Mouse (Mus musculus): ENCODE data around the gene Col5a3. TPM values are rescaled to one million over a fixed set of nuclear protein-coding genes. Genes with fewer than 3 reads are reported as not detected.

Col5a3 gene
- total and polyA plus RNA-seq, 2 experiments from 2014 or later, result 0.40 to 3.7 TPM

DNA sequence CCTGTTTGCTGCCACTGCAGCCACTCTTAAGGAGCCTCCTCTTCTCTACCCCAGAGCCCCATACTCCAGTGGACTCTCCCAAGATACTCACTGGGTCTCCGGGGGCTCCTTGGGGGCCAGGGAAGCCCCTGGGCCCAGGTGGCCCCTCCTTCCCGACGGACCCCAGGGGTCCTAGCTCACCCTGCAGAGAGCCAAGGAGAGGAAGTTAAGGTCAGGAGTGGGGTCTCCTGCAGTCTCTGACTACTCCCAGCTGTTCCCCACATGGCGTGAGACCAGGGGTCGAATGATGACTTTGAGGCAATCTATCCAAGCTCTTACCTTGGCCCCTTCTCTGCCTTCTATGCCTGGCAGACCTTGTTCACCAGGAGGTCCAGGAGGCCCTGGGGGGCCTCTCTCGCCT, 29.8 kb downstream of the Col5a3 start:
- ATAC-seq, result no peak
- Histone ChIP-seq H3K27ac (ENCODE audit: low read depth, low read length) (no peak overlapping the region), H3K4me1 (ENCODE audit: insufficient read depth) (no peaks in the 10 kb centered on the region), H3K9me3 (ENCODE audit: low read length) (peaks cover 7% of the 10 kb centered on the region; the same call in 1 of the 2 replicates), H3K4me3 (ENCODE audit: low read depth, low read length) (no peak overlapping the region), H3K4me2 (ENCODE audit: low read depth) (no peak overlapping the region), H3K36me3 (ENCODE audit: insufficient read depth) (no peaks in the 10 kb centered on the region), H3K9ac (no peak overlapping the region), H3K27me3 (ENCODE audit: insufficient read depth, low read length) (no peaks in the 10 kb centered on the region)
- WGBS, result 92% methylated on average over 6 of the region's 6 CpGs
- TF ChIP-seq CTCF (IDR thresholded peaks at IDR 0.05; ENCODE audit: low read depth), result no peak
- no peak for DNase-seq

DNA sequence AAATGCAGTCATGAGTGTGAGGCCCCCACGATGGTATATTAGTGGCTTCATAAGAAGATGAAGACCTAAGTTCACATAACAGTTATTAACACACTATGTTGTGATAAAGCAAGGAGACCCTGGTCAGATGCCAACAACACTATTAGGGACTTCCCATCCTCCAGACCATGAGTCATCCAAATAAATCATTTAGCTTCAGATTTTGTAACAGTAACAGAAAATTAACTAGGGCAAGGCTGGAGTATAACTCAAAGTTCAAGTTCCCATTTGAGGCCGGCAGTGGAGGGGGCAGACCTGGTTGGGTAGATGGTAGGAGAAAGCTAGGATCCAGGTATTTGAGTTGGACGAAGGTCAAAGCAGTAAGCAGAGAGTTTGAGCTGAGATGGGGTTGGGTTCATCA, 33.6 kb downstream of the Col5a3 start:
- WGBS, result 89% methylated on average over 3 of the region's 3 CpGs
- H3K36me3 ChIP-seq (ENCODE audit: insufficient read depth), result no peaks in the 10 kb centered on the region
- no peak overlapping the region for H3K9ac ChIP-seq
- ATAC-seq, result no peak
- TF ChIP-seq CTCF (IDR thresholded peaks at IDR 0.05; ENCODE audit: low read depth), result no peak
- H3K4me3 ChIP-seq (ENCODE audit: low read depth, low read length), result no peak overlapping the region
- no peaks in the 10 kb centered on the region for H3K4me1 ChIP-seq (ENCODE audit: insufficient read depth)
- no peak for DNase-seq
- H3K27ac ChIP-seq (ENCODE audit: low read depth, low read length), result no peak overlapping the region
- H3K9me3 ChIP-seq (ENCODE audit: low read length), result peaks cover 7% of the 10 kb centered on the region; the same call in 1 of the 2 replicates
- no peak overlapping the region for H3K4me2 ChIP-seq (ENCODE audit: low read depth)
- H3K27me3 ChIP-seq (ENCODE audit: insufficient read depth, low read length), result no peaks in the 10 kb centered on the region

DNA sequence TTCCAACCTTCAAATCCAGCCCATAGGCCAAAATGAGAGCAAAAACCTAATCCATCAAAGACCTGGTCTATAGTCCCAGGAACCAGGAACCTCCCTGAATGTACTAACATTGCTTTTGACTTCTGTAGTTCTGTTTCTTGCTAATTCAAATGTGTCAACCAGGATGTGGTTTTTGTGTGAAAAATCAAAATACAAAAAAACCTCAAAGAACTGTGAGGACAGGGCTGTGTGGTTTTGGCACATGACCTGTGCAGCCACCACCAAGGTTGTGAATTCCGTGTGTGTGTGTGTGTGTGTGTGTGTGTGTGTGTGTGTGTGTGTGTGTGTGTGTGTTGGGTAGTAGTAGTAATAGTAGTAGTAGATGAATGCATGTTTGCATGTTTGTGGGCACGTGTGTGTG, 49.6 kb downstream of the Col5a3 start:
- no peaks in the 10 kb centered on the region for H3K27me3 ChIP-seq (ENCODE audit: insufficient read depth, low read length)
- H3K4me1 ChIP-seq (ENCODE audit: insufficient read depth), result peaks cover 4% of the 10 kb centered on the region; the same call in 1 of the 2 replicates
- 85% methylated on average over 2 of the region's 2 CpGs for WGBS
- H3K4me3 ChIP-seq (ENCODE audit: low read depth, low read length), result no peak overlapping the region
- no peak overlapping the region for H3K27ac ChIP-seq (ENCODE audit: low read depth, low read length)
- no peaks in the 10 kb centered on the region for H3K36me3 ChIP-seq (ENCODE audit: insufficient read depth)
- H3K4me2 ChIP-seq (ENCODE audit: low read depth), result no peak overlapping the region
- ATAC-seq (no peak), DNase-seq (no peak)
- no peak for TF ChIP-seq CTCF (IDR thresholded peaks at IDR 0.05; ENCODE audit: low read depth)
- no peak overlapping the region for H3K9ac ChIP-seq
- H3K9me3 ChIP-seq (ENCODE audit: low read length), result no peaks in the 10 kb centered on the region

DNA sequence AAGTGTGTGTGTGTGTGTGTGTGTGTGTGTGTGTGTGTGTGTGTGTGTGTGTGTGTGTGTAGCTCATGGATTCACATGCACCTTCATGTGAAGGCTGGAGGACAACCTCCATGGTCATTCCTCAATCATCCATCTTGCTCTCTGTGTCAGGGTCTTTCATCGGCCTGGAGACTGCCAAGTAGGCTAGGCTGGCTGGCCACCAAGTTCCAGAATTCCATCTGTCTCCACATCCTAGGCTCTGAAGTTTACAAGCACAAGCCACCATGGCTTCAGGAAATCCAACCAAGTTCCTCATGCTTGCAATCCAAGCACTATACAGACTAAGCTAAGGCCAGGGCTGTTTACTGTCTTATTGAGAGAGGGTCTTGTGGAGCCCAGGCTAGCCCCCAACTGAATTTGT, 51.8 kb downstream of the Col5a3 start:
- no peak overlapping the region for H3K27ac ChIP-seq (ENCODE audit: low read depth, low read length)
- H3K9me3 ChIP-seq (ENCODE audit: low read length), result no peaks in the 10 kb centered on the region
- TF ChIP-seq CTCF (IDR thresholded peaks at IDR 0.05; ENCODE audit: low read depth), result no peak
- H3K9ac ChIP-seq, result no peak overlapping the region
- H3K4me2 ChIP-seq (ENCODE audit: low read depth), result no peak overlapping the region
- no peak overlapping the region for H3K4me3 ChIP-seq (ENCODE audit: low read depth, low read length)
- no peak for ATAC-seq
- 60% methylated on average over 1 of the region's 1 CpGs for WGBS
- DNase-seq, result no peak
- no peaks in the 10 kb centered on the region for H3K36me3 ChIP-seq (ENCODE audit: insufficient read depth)
- H3K27me3 ChIP-seq (ENCODE audit: insufficient read depth, low read length), result no peaks in the 10 kb centered on the region
- H3K4me1 ChIP-seq (ENCODE audit: insufficient read depth), result peaks cover 4% of the 10 kb centered on the region; the same call in 1 of the 2 replicates

DNA sequence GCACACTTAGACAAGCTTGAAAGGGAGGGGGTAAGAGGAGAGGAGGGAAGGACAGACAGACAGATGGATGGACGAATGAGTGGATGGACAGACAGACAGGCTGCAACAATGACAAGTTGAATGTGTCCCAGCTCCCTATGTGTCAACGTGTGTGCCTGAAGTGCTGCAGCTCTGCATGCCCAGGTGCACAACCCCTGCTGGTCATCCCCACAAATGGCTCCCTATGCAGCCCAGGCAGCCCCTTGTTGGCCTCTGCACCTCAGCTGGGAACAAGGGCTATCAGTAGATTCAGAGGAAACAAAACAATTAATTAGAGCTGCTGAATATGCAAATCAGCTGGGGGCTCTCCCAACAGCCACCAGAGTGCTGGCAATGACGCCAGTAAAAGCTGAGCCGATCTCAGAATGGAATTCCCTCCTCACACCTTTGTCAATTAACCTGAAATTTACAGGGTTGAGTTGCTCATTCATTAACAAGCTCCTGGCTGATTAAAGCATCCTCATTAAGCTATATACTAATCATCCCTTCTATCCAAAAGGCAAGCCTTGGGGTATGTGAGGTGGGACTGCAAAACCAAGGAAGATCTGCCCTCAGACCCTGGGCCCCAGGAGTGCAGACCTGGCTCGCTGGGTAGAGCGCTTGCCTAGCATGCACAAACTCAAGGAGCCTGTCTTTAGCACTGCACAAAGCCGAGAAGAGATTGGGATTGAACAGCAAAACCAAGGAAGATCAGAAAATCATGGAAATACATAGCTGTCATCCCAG, 52.5 kb downstream of the Col5a3 start:
- Histone ChIP-seq H3K4me1 (ENCODE audit: insufficient read depth) (peaks cover 4% of the 10 kb centered on the region; the same call in 1 of the 2 replicates), H3K27me3 (ENCODE audit: insufficient read depth, low read length) (no peaks in the 10 kb centered on the region), H3K36me3 (ENCODE audit: insufficient read depth) (no peaks in the 10 kb centered on the region), H3K9ac (no peak overlapping the region), H3K4me3 (ENCODE audit: low read depth, low read length) (no peak overlapping the region), H3K27ac (ENCODE audit: low read depth, low read length) (no peak overlapping the region), H3K4me2 (ENCODE audit: low read depth) (no peak overlapping the region), H3K9me3 (ENCODE audit: low read length) (no peaks in the 10 kb centered on the region)
- no peak for TF ChIP-seq CTCF (IDR thresholded peaks at IDR 0.05; ENCODE audit: low read depth)
- no peak for DNase-seq
- WGBS, result 34% methylated on average over 7 of the region's 7 CpGs
- ATAC-seq, result peak; percentile 25; the same call in 1 of the 2 replicates

DNA sequence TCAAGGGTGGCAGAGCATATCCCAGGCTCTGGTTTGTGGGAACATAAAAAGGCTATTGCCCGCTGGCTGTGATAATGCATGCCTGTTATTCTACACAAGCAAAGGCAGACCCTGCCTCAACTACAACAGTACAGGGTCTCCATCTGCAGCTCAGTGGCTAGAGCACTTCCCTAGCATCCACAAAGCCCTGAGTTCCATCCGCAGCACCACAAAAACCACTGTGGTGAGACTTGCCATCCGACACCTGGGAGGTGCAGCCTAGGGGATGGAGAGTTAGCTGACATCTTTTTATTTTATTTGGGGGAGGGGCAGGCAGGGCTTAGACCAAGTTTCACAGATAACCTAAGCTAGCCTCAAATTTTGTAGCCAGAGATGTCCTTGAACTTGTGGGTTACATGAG, 53.5 kb downstream of the Col5a3 start:
- DNase-seq, result no peak

DNA sequence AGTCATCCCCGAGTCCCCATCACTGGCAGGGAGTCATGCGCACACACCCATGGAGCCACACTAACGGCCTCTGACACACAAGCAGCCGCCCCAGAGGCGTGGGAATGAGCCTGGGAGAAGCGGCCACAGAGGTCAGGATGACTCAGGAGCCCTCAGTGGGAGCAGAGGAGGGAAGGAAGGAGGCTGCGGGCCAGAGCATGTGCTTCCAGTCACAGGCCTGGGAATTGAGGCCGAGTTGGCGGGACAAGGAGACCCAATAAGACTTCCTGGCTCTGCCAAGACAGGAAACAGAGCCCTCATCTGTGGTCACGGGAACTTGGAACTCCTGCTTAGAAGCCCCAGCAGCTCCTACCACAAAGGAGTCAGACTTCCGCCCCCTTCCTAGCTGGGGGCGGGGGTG, 54.1 kb downstream of the Col5a3 start:
- Histone ChIP-seq H3K4me1 (ENCODE audit: insufficient read depth) (peaks cover 4% of the 10 kb centered on the region; the same call in 1 of the 2 replicates), H3K4me2 (ENCODE audit: low read depth) (no peak overlapping the region), H3K27me3 (ENCODE audit: insufficient read depth, low read length) (no peaks in the 10 kb centered on the region), H3K27ac (ENCODE audit: low read depth, low read length) (no peak overlapping the region), H3K9ac (no peak overlapping the region), H3K36me3 (ENCODE audit: insufficient read depth) (no peaks in the 10 kb centered on the region), H3K4me3 (ENCODE audit: low read depth, low read length) (no peak overlapping the region), H3K9me3 (ENCODE audit: low read length) (no peaks in the 10 kb centered on the region)
- no peak for TF ChIP-seq CTCF (IDR thresholded peaks at IDR 0.05; ENCODE audit: low read depth)
- DNase-seq (no peak), ATAC-seq (peak; percentile 27; the same call in 1 of the 2 replicates)
- WGBS, result 76% methylated on average over 12 of the region's 12 CpGs

More for the DNA sequence above, 53.5 kb downstream of the Col5a3 start:
- no peaks in the 10 kb centered on the region for H3K27me3 ChIP-seq (ENCODE audit: insufficient read depth, low read length)
- H3K27ac ChIP-seq (ENCODE audit: low read depth, low read length), result no peak overlapping the region
- no peak overlapping the region for H3K4me2 ChIP-seq (ENCODE audit: low read depth)
- H3K9ac ChIP-seq, result no peak overlapping the region
- no peak for TF ChIP-seq CTCF (IDR thresholded peaks at IDR 0.05; ENCODE audit: low read depth)
- ATAC-seq, result no peak
- WGBS, result 74% methylated on average over 3 of the region's 3 CpGs
- H3K4me3 ChIP-seq (ENCODE audit: low read depth, low read length), result no peak overlapping the region
- peaks cover 4% of the 10 kb centered on the region; the same call in 1 of the 2 replicates for H3K4me1 ChIP-seq (ENCODE audit: insufficient read depth)
- H3K9me3 ChIP-seq (ENCODE audit: low read length), result no peaks in the 10 kb centered on the region
- no peaks in the 10 kb centered on the region for H3K36me3 ChIP-seq (ENCODE audit: insufficient read depth)
